Mouse (Mus musculus) NIH3T3 (cell line): ENCODE measurements at regions not wholly inside any gene's neighbourhood (a gene's known extent, or its start where the extent isn't known, plus 50 kb on each side); places are given as distances from the start of the nearest gene placed in this dataset.
"Not testable (repeated sequence)": the region's sequence is repeated elsewhere in the genome, so short reads cannot be mapped to it uniquely, and the experiment has no call there.

Experiments used
- DNase-seq: peaks from one replicate; pipeline ENCODE4 v3.0.0-alpha.2; 2012; ENCODE audit warnings: low read depth

GRCm38 (mm10) chr10:103910098-103910497 is 232.7 kb upstream of the Gm21293 start:
- DNase-seq: no peak

GRCm38 (mm10) chr10:103958183-103958582 is 184.6 kb upstream of the Gm21293 start:
- DNase-seq: no peak

- DNase-seq: no peak
Measured at GRCm38 (mm10) chr10:103976059-103976458, 166.7 kb upstream of the Gm21293 start.

- DNase-seq: no peak
Measured at GRCm38 (mm10) chr10:103984287-103984956, 158.4 kb upstream of the Gm21293 start.

GRCm38 (mm10) chr10:104019540-104019939 is 123.2 kb upstream of the Gm21293 start:
- DNase-seq: no peak

- DNase-seq: no peak
Measured at GRCm38 (mm10) chr10:104021593-104021992, 121.2 kb upstream of the Gm21293 start.

GRCm38 (mm10) chr10:104028162-104028561 is 114.6 kb upstream of the Gm21293 start:
- no peak for DNase-seq

GRCm38 (mm10) chr10:104032771-104033170 is 110.0 kb upstream of the Gm21293 start:
- DNase-seq: no peak

- DNase-seq: not testable (repeated sequence)
Measured at GRCm38 (mm10) chr10:104041729-104042386, 100.9 kb upstream of the Gm21293 start.

- DNase-seq: no peak
Measured at GRCm38 (mm10) chr10:104042387-104042775, 100.4 kb upstream of the Gm21293 start.

- no peak for DNase-seq
Measured at GRCm38 (mm10) chr10:104043569-104043968, 99.2 kb upstream of the Gm21293 start.
